Mouse (Mus musculus) brain, embryonic 14.5 days (tissue): ENCODE measurements at regions not wholly inside any gene's neighbourhood (a gene's known extent, or its start where the extent isn't known, plus 50 kb on each side); places are given as distances from the start of the nearest gene placed in this dataset.

Experiments used
- CTCF ChIP-seq: fragments of 200-500 bp; IDR thresholded peaks from 2 replicates; pipeline ENCODE4 v1.5.1; 2012; ENCODE audit warnings: inconsistent platforms, mild to moderate bottlenecking, moderate library complexity, borderline replicate concordance; ENCODE audit not compliant: insufficient read depth, insufficient read length; ENCODE audit errors: extremely low read depth
- POLR2A ChIP-seq: fragments of 200-500 bp; IDR thresholded peaks from 2 replicates; pipeline ENCODE4 v1.6.1; 2012; ENCODE audit warnings: mild to moderate bottlenecking, inconsistent platforms, borderline replicate concordance; ENCODE audit not compliant: poor library complexity, insufficient read depth, insufficient read length, severe bottlenecking; ENCODE audit errors: extremely low read depth

- TF ChIP-seq POLR2A (no peak), CTCF (no peak)
These were observed 240.0 kb upstream of the Veph1 start for GRCm38 (mm10) chr3:66536673-66537072.
